Mouse (Mus musculus) limb, embryonic 14.5 days (tissue): ENCODE data around the gene Higd1c. TPM values are rescaled to one million over a fixed set of nuclear protein-coding genes. Genes with fewer than 3 reads are reported as not detected.
"Not testable (repeated sequence)": the region's sequence is repeated elsewhere in the genome, so short reads cannot be mapped to it uniquely, and the experiment has no call there.

ENCODE experiments used
- ATAC-seq: fragments of 200-750 bp; cut with Nextera tagmentation; 2 replicates; pipeline ENCODE4 v1.8.0; 2017; ENCODE audit warnings: low read depth, moderate number of reproducible peaks, moderate TSS enrichment; ENCODE audit not compliant: low FRiP score
- DNase-seq: peaks from one replicate; pipeline ENCODE4 v3.0.0-alpha.2; 2015; ENCODE audit warnings: low spot score
- H3K27ac ChIP-seq: fragments of 300-500 bp; sonication (generic); replicated peaks from 2 replicates; pipeline ENCODE4 v1.5.1; 2014; ENCODE audit warnings: low read depth, mild to moderate bottlenecking, low read length, moderate library complexity, mixed read lengths
- H3K27me3 ChIP-seq: fragments of 300-500 bp; sonication (generic); 2 replicates; pipeline ENCODE4 v1.6.1; 2014; ENCODE audit warnings: low read length, mixed read lengths; ENCODE audit not compliant: control insufficient read depth, insufficient read depth
- H3K36me3 ChIP-seq: fragments of 300-500 bp; sonication (generic); 2 replicates; pipeline ENCODE4 v1.6.1; 2014; ENCODE audit warnings: mild to moderate bottlenecking, low read length, moderate library complexity, mixed read lengths; ENCODE audit not compliant: control insufficient read depth, insufficient read depth
- H3K4me1 ChIP-seq: fragments of 300-500 bp; sonication (generic); 2 replicates; pipeline ENCODE4 v1.6.1; 2014; ENCODE audit warnings: antibody characterized with exemption, low read length, mixed read lengths; ENCODE audit not compliant: control insufficient read depth, insufficient read depth
- H3K4me2 ChIP-seq: fragments of 300-500 bp; sonication (generic); replicated peaks from 2 replicates; pipeline ENCODE4 v1.6.1; 2014; ENCODE audit warnings: low read depth, mild to moderate bottlenecking, low read length, moderate library complexity; ENCODE audit not compliant: severe bottlenecking
- H3K4me3 ChIP-seq: fragments of 300-500 bp; sonication (generic); replicated peaks from 2 replicates; pipeline ENCODE4 v1.5.1; 2014; ENCODE audit warnings: low read length
- H3K9ac ChIP-seq: fragments of 300-500 bp; sonication (generic); 2 replicates; pipeline ENCODE4 v1.6.1; 2014; ENCODE audit warnings: mild to moderate bottlenecking, low read depth, low read length, moderate library complexity; ENCODE audit not compliant: severe bottlenecking
- H3K9me3 ChIP-seq: fragments of 300-500 bp; sonication (generic); 2 replicates; pipeline ENCODE4 v1.6.1; 2016; ENCODE audit warnings: low read length; ENCODE audit not compliant: control insufficient read depth
- POLR2A ChIP-seq: fragments of 200-500 bp; IDR thresholded peaks from 2 replicates; pipeline ENCODE4 v1.8.0; 2012; ENCODE audit warnings: inconsistent platforms, mild to moderate bottlenecking, moderate library complexity, borderline replicate concordance; ENCODE audit not compliant: insufficient read depth, insufficient read length; ENCODE audit errors: extremely low read depth
- WGBS: fragments of 180-500 bp; shearing (Covaris S2); extraction: QIAGEN DNeasy Blood & Tissue Kit; methylation state at CpG from one replicate; pipeline ENCODE4 v1.1.7; 2014; 5-methylcytosine and 5-hydroxymethylcytosine counted together
- polyA plus RNA-seq, 2 experiments: library from polyadenylated mRNA; depleted of rRNA in 1 of 2; stranded (reverse) in 1 of 2; unstranded in 1 of 2; fragments of >200 nt; fragmentation: Nextera tagmentation in 1 of 2; extraction: Ambion mirVana in 1 of 2; gene quantifications; 2 replicates each; pipeline versions ENCODE4 v1.2.1 to v1.2.3; 2012 to 2014

Gene Higd1c
- polyA plus RNA-seq, 2 experiments, result not detected

GRCm38 (mm10) chr15:100349496-100349895, 14.8 kb upstream of the Higd1c start:
- 32% methylated on average over 2 of the region's 2 CpGs for WGBS
- Histone ChIP-seq H3K27ac (no peak overlapping the region), H3K4me2 (no peak overlapping the region), H3K36me3 (no peaks in the 10 kb centered on the region), H3K9me3 (no peaks in the 10 kb centered on the region), H3K4me1 (peaks cover 10% of the 10 kb centered on the region), H3K4me3 (no peak overlapping the region), H3K9ac (no peak overlapping the region), H3K27me3 (no peaks in the 10 kb centered on the region)
- no peak for ATAC-seq
- TF ChIP-seq POLR2A, result no peak
- DNase-seq, result no peak

GRCm38 (mm10) chr15:100351501-100352060, 12.8 kb upstream of the Higd1c start:
- peaks cover 10% of the 10 kb centered on the region for H3K4me1 ChIP-seq
- H3K27ac ChIP-seq, result no peak overlapping the region
- no peak for ATAC-seq

GRCm38 (mm10) chr15:100352711-100353250, 11.6 kb upstream of the Higd1c start, which contains the start of the genes Methig1 and Mettl7a2:
Gene Methig1, plus strand, starts transcription at chr15:100353149.
Gene Mettl7a2, plus strand, starts transcription at chr15:100353200.
- DNase-seq (no peak), ATAC-seq (no peak)
- 65% methylated on average over 10 of the region's 10 CpGs for WGBS
- peaks cover 10% of the 10 kb centered on the region for H3K4me1 ChIP-seq
- H3K36me3 ChIP-seq, result no peaks in the 10 kb centered on the region
- H3K9ac ChIP-seq, result no peak within 1 kb of the TSS
- no peak within 1 kb of the TSS for H3K4me3 ChIP-seq
- H3K9me3 ChIP-seq, result no peaks in the 10 kb centered on the region
- no peak within 1 kb of the TSS for H3K4me2 ChIP-seq
- no peaks in the 10 kb centered on the region for H3K27me3 ChIP-seq
- TF ChIP-seq POLR2A, result no peak
- H3K27ac ChIP-seq, result no peak within 1 kb of the TSS

More at GRCm38 (mm10) chr15:100351501-100352060, 12.8 kb upstream of the Higd1c start:
- no peaks in the 10 kb centered on the region for H3K27me3 ChIP-seq
- no peak for TF ChIP-seq POLR2A
- H3K4me3 ChIP-seq, result no peak overlapping the region
- no peak overlapping the region for H3K4me2 ChIP-seq
- DNase-seq, result peak; percentile 10
- WGBS, result 40% methylated on average over 6 of the region's 6 CpGs
- no peaks in the 10 kb centered on the region for H3K36me3 ChIP-seq
- no peak overlapping the region for H3K9ac ChIP-seq
- H3K9me3 ChIP-seq, result no peaks in the 10 kb centered on the region

GRCm38 (mm10) chr15:100353399-100353798, 10.9 kb upstream of the Higd1c start:
- 91% methylated on average over 7 of the region's 22 CpGs for WGBS
- not testable (repeated sequence) for H3K4me2 ChIP-seq, H3K9ac ChIP-seq, H3K27ac ChIP-seq, H3K36me3 ChIP-seq, H3K4me3 ChIP-seq, H3K9me3 ChIP-seq, DNase-seq, ATAC-seq, H3K27me3 ChIP-seq
- H3K4me1 ChIP-seq, result peaks cover 10% of the 10 kb centered on the region

- no peak for DNase-seq
- no peaks in the 10 kb centered on the region for H3K9me3 ChIP-seq
- H3K4me2 ChIP-seq, result no peak overlapping the region
- H3K9ac ChIP-seq, result no peak overlapping the region
- H3K27me3 ChIP-seq, result no peaks in the 10 kb centered on the region
- ATAC-seq, result no peak
- peaks cover 10% of the 10 kb centered on the region for H3K4me1 ChIP-seq
- no peak overlapping the region for H3K4me3 ChIP-seq
- H3K36me3 ChIP-seq, result no peaks in the 10 kb centered on the region
- no peak overlapping the region for H3K27ac ChIP-seq
- TF ChIP-seq POLR2A, result no peak
- WGBS, result 41% methylated on average over 5 of the region's 5 CpGs
Measured at GRCm38 (mm10) chr15:100355876-100356275, 8.5 kb upstream of the Higd1c start.

- not testable (repeated sequence) for H3K9me3 ChIP-seq, H3K9ac ChIP-seq, DNase-seq, H3K36me3 ChIP-seq, H3K4me1 ChIP-seq, ATAC-seq, H3K27ac ChIP-seq, H3K4me3 ChIP-seq, H3K4me2 ChIP-seq, H3K27me3 ChIP-seq
- 25% methylated on average over 8 of the region's 9 CpGs for WGBS
Measured at GRCm38 (mm10) chr15:100365967-100366366, 1.6 kb downstream of the Higd1c start.
